Mouse (Mus musculus): ENCODE data around the gene BC049730. TPM values are rescaled to one million over a fixed set of nuclear protein-coding genes. Genes with fewer than 3 reads are reported as not detected.

BC049730 gene
- total RNA-seq, 4 experiments from 2014 or later: not detected

DNA sequence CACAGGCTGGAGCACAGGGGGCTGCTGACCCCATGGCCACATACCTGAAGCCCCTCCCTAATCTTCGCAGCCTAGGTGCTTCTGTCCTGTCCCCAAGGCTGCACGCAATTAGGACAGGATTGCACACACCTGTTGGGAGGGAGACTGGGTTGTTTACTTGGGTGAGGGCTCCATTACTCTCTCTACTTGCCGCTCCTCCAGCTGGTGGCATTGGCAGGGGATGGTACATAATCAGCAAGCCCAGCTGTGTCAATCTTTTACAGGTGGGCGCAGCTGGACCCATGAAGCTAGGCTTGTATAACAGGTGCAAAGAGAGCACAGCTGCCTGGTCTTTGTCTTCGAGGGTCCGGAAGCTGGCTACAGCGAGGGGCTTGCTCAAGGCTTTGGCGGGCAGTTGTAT lies 53.5 kb downstream of the BC049730 start:
- no peak for DNase-seq (ENCODE audit: low spot score)

Other genes starting within 250 kb of the BC049730 start
- gene Plaur, start 246.8 kb upstream of the BC049730 start, total RNA-seq (2022): 1 to 10 TPM; 1.7 to 9.2 (median 2.6) TPM
- gene Cadm4, start 227.2 kb upstream of the BC049730 start, total RNA-seq (2022): 10 to 100 TPM; 16.6 to 22.0 (median 18.7) TPM
- 10 to 100 TPM; 15.1 to 17.1 (median 15.6) TPM for gene Zfp428, start 202.2 kb upstream of the BC049730 start, total RNA-seq (2022)
- not detected for gene AC161166.1, start 196.8 kb upstream of the BC049730 start, total RNA-seq (2022)
- 10 to 100 TPM; 16.2 to 20.0 (median 18.2) TPM for gene Irgq, start 178.6 kb upstream of the BC049730 start, total RNA-seq (2022)
- not detected for gene Pinlyp, start 163.1 kb upstream of the BC049730 start, total RNA-seq (2022)
- 10 to 100 TPM; 19.7 to 30.8 (median 27.1) TPM for gene Xrcc1, start 163.0 kb upstream of the BC049730 start, total RNA-seq (2022)
- 10 to 100 TPM; 66.1 to 75.2 (median 70.0) TPM for gene Ethe1, start 121.7 kb upstream of the BC049730 start, total RNA-seq (2022)
- gene Zfp575, start 121.6 kb upstream of the BC049730 start, total RNA-seq (2022): under 1 TPM in 1 of 4 experiments, not detected in 3; 0.09 TPM
- gene Phldb3, start 98.5 kb upstream of the BC049730 start, total RNA-seq (2022): under 1 TPM; 0.35 to 0.83 (median 0.39) TPM
- gene Lypd3, start 72.7 kb upstream of the BC049730 start, total RNA-seq (2022): not detected
- gene Tex101, start 32.6 kb upstream of the BC049730 start, total RNA-seq (2022): not detected
- gene Gm4763, start 17.7 kb downstream of the BC049730 start, total RNA-seq (2022): not detected
- gene Cd177, start 51.1 kb downstream of the BC049730 start, total RNA-seq (2022): 1 to 10 TPM in 1 of 4 experiments, not detected in 3; 1.6 TPM
- not detected for gene Ceacam10, start 68.0 kb downstream of the BC049730 start, total RNA-seq (2022)
- gene Gm9844, start 153.0 kb downstream of the BC049730 start, total RNA-seq (2022): not detected
- gene Lypd4, start 160.7 kb downstream of the BC049730 start, total RNA-seq (2022): not detected
- not detected for gene Dmrtc2, start 160.8 kb downstream of the BC049730 start, total RNA-seq (2022)
- gene Rps19, start 175.1 kb downstream of the BC049730 start, total RNA-seq (2022): 100 to 1,000 TPM; 468 to 567 (median 530) TPM
- 1 to 10 TPM in 1 of 4 experiments, under 1 TPM in 3; 0.35 to 2.1 (median 0.66) TPM for gene Cd79a, start 188.1 kb downstream of the BC049730 start, total RNA-seq (2022)
- 10 to 100 TPM; 31.8 to 45.5 (median 43.8) TPM for gene Arhgef1, start 193.7 kb downstream of the BC049730 start, total RNA-seq (2022)
- gene Gm4881, start 235.3 kb downstream of the BC049730 start, total RNA-seq (2022): not detected